Mouse (Mus musculus): ENCODE measurements around the gene Gpc6. TPM values are rescaled to one million over a fixed set of nuclear protein-coding genes. Genes with fewer than 3 reads are reported as not detected.

The Gpc6 gene
- total and polyA plus RNA-seq, 3 experiments: not detected

DNA sequence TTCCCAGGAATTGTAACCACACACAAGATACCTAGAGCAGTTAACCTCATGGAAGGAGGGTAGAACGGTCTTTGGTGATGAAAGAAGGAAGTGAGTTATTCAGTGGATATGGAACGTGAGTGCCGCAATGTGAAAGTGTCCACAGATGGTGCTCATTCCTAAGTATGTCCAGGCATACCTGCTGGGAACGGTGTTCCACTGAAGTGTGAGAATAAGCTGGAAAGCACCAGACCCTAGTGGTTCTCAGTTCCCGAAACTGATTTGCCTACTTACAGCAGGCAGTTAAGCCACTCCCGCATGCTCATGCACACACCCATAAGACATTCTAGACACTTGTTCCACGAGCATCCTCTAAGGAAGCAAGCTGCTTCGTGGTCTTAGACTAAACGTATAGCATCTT lies 890.9 kb downstream of the Gpc6 start:
- Histone ChIP-seq H3K27ac (ENCODE audit: control insufficient read depth, low read depth, low read length) (no peak overlapping the region), H3K9ac (ENCODE audit: control insufficient read depth, low read depth, low read length, poor library complexity, severe bottlenecking) (no peak overlapping the region), H3K27me3 (ENCODE audit: control insufficient read depth in 1 of 2, insufficient read depth in 2 of 2, low read length in 2 of 2) (no peaks in the 10 kb centered on the region), H3K36me3 (ENCODE audit: control insufficient read depth in 1 of 2, insufficient read depth in 2 of 2, low read length in 2 of 2) (no peaks in the 10 kb centered on the region), H3K79me2 (ENCODE audit: control insufficient read depth, insufficient read depth, low read length, poor library complexity) (no peaks in the 10 kb centered on the region), H3K9me3 (replicated peaks; ENCODE audit: insufficient read depth, low read length) (no peaks in the 10 kb centered on the region), H3K4me3 (ENCODE audit: control insufficient read depth in 1 of 2, insufficient read depth in 1 of 2, low read depth in 2 of 2, low read length in 2 of 2) (no peak overlapping the region), H3K4me1 (ENCODE audit: control insufficient read depth in 1 of 2, insufficient read depth in 2 of 2, low read length in 2 of 2) (no peaks in the 10 kb centered on the region)
- TF ChIP-seq ETS1 (IDR thresholded peaks at IDR 0.05; ENCODE audit: low read depth, low read length) (no peak), ZNF384 (IDR thresholded peaks at IDR 0.05; ENCODE audit: low read depth, low read length) (no peak), USF2 (IDR thresholded peaks at IDR 0.05; ENCODE audit: borderline replicate concordance in 1 of 2, insufficient read depth in 1 of 2, low read depth in 1 of 2, low read length in 2 of 2) (no peak), NELFE (IDR thresholded peaks at IDR 0.05; ENCODE audit: low read depth, low read length) (no peak), GABPA (IDR thresholded peaks at IDR 0.05; ENCODE audit: low read depth, low read length) (no peak), SIN3A (IDR thresholded peaks at IDR 0.05; ENCODE audit: low read length) (no peak), SMC3 (IDR thresholded peaks at IDR 0.05; ENCODE audit: low read depth, low read length) (no peak)
- DNase-seq (ENCODE audit: low read depth, low spot score): no peak

DNA sequence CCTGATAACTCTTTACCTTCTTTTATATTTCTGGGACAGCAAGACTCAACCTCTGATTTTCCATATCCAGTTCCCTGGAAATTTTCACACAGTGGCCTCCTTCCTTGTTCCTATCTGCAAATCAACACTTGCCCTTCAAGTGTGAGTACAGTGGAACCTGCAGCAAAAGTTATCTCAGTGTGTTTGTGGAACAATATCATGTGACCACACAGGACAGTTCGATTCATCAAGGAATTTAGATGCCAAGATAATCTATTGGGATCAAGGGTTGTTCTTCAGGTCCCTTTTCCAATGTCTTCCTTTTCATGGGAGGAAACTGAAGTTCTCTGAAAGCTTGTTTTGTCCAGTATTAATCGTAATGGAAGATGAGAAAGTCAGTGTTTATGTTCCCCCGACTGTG lies 891.6 kb downstream of the Gpc6 start:
- Histone ChIP-seq H3K9me3 (replicated peaks; ENCODE audit: insufficient read depth, low read length) (no peaks in the 10 kb centered on the region), H3K36me3 (ENCODE audit: control insufficient read depth in 1 of 2, insufficient read depth in 2 of 2, low read length in 2 of 2) (no peaks in the 10 kb centered on the region), H3K4me3 (ENCODE audit: control insufficient read depth in 1 of 2, insufficient read depth in 1 of 2, low read depth in 2 of 2, low read length in 2 of 2) (no peak overlapping the region), H3K9ac (ENCODE audit: control insufficient read depth, low read depth, low read length, poor library complexity, severe bottlenecking) (no peak overlapping the region), H3K4me1 (ENCODE audit: control insufficient read depth in 1 of 2, insufficient read depth in 2 of 2, low read length in 2 of 2) (no peaks in the 10 kb centered on the region), H3K27ac (ENCODE audit: control insufficient read depth, low read depth, low read length) (no peak overlapping the region), H3K27me3 (ENCODE audit: control insufficient read depth in 1 of 2, insufficient read depth in 2 of 2, low read length in 2 of 2) (no peaks in the 10 kb centered on the region), H3K79me2 (ENCODE audit: control insufficient read depth, insufficient read depth, low read length, poor library complexity) (no peaks in the 10 kb centered on the region)
- DNase-seq (ENCODE audit: low read depth, low spot score): no peak
- no peak for TF ChIP-seq CTCF (IDR thresholded peaks at IDR 0.05 in 2 of 3, conservative IDR thresholded peaks at IDR 0.05 in 1 of 3; ENCODE audit: control insufficient read depth in 1 of 3, insufficient read depth in 1 of 3, low read depth in 2 of 3, low read length in 3 of 3, poor library complexity in 1 of 3, severe bottlenecking in 1 of 3)
- no peak for TF ChIP-seq TCF12 (IDR thresholded peaks at IDR 0.05; ENCODE audit: low read depth, low read length)
- TF ChIP-seq CHD2 (IDR thresholded peaks at IDR 0.05; ENCODE audit: low read length): no peak
- TF ChIP-seq GABPA (IDR thresholded peaks at IDR 0.05; ENCODE audit: low read depth, low read length): no peak
- TF ChIP-seq RCOR1 (IDR thresholded peaks at IDR 0.05; ENCODE audit: low read depth, low read length): no peak
- TF ChIP-seq CHD1 (IDR thresholded peaks at IDR 0.05; ENCODE audit: low read depth, low read length): no peak
- no peak for TF ChIP-seq MAFK (IDR thresholded peaks at IDR 0.05; ENCODE audit: borderline replicate concordance, low read depth, low read length)
- TF ChIP-seq RAD21 (IDR thresholded peaks at IDR 0.05; ENCODE audit: low read depth, low read length): no peak
- TF ChIP-seq ELF1 (IDR thresholded peaks at IDR 0.05; ENCODE audit: low read depth, low read length): no peak
- TF ChIP-seq MXI1 (IDR thresholded peaks at IDR 0.05; ENCODE audit: low read depth, low read length): no peak
- no peak for TF ChIP-seq USF2 (IDR thresholded peaks at IDR 0.05; ENCODE audit: borderline replicate concordance in 1 of 2, insufficient read depth in 1 of 2, low read depth in 1 of 2, low read length in 2 of 2)
